Mouse (Mus musculus): ENCODE measurements around the gene Il16. TPM values are rescaled to one million over a fixed set of nuclear protein-coding genes. Genes with fewer than 3 reads are reported as not detected.

Il16 gene
- total RNA-seq, 2 experiments from 2014 or later: 11.0 to 12.1 TPM

GRCm38 (mm10) chr7:83703046-83703775, 42.3 kb downstream of the Il16 start:
- no peak for ATAC-seq (replicated peaks; ENCODE audit: low FRiP score, low TSS enrichment, poor library complexity, severe bottlenecking)

GRCm38 (mm10) chr7:83699066-83699745, 46.3 kb downstream of the Il16 start:
- no peak for ATAC-seq (replicated peaks; ENCODE audit: low FRiP score, low TSS enrichment, poor library complexity, severe bottlenecking)

DNA sequence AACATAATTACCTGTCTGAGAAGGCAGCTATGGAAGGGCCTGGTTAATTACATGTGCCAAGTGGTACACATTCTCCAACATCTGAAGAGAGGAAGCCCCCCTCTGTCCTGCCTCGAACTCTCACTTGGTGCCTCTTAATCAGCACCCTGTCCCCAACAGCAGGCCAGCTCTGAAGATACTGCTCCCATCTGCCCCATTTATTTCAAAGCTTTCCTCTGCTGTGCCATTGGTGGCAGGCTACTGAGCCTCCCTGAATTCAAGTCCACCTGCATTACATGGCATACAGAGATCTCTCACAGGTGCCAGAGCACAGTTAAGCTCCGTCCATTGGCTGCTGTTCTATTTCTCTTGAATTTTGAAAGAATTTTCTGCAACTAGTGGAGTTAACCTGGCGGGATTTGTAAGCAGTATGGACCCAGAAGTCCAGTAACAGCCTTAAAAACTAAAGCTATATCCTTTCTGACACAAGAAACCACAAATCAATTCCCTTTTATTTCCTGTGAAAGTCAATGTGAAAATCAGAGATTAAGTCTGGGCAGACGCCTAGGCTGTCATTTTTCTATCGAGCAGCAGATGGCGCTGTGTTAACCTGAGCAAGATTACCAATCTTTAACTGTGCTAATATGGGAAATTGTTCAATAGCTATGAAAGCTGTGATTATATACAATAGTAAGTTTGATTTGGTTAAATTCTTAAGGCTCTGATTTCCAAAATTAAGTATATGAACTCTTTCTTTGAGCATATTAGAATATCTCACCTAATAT, 49.9 kb downstream of the Il16 start:
- no peak for ATAC-seq (replicated peaks; ENCODE audit: low FRiP score, low TSS enrichment, poor library complexity, severe bottlenecking)

DNA sequence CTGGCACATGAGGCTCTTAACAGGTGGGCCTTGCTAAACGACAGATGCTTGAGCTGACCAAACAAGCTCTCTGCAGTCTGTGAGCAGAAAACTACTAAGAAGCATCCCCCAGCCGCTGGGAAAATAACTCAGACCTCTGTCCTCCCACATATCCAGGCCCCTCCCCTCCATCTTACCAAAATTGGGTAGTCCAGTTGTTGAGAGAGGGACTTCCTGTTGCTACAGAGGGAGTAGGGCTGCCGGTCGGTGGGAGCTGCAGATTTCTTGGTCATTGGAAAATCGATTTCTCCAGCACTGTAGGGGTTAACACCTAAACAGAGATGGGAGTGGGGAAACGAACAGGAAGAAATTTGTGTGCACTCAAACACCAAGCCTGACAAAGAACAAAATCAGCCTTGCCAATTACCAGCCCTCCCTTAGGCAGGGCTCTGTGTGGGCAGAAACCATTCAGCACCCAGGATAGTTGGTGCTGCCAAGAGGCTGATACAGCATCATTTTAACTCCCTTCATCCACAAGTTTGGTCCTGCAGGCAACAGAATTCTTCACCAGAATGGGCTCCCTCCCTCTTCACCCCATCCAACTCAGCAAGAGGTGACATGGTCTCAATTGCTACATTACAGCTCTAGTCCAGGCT, 62.8 kb downstream of the Il16 start:
- ATAC-seq (replicated peaks; ENCODE audit: low FRiP score, low TSS enrichment, poor library complexity, severe bottlenecking): no peak

DNA sequence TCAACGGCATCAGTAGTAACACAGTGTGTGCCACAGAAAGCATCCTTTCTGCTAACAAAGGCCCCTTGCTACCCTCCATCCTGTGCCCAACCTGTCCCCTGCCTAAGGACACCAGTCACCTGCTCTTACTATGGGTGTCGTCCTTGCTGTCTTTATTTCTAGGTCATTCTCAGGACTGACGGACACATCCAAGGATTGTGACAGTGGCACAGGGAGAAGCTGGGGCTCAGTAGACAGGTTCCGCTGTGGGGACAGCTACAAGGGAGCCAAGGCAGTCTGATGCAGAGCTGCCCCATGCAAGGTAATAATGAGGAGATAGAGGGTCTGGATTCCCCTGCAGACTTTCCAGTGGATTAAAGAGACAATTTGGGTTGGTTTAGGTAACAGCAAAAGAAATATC, 67.0 kb downstream of the Il16 start:
- ATAC-seq (replicated peaks; ENCODE audit: low FRiP score, low TSS enrichment, poor library complexity, severe bottlenecking): no peak

DNA sequence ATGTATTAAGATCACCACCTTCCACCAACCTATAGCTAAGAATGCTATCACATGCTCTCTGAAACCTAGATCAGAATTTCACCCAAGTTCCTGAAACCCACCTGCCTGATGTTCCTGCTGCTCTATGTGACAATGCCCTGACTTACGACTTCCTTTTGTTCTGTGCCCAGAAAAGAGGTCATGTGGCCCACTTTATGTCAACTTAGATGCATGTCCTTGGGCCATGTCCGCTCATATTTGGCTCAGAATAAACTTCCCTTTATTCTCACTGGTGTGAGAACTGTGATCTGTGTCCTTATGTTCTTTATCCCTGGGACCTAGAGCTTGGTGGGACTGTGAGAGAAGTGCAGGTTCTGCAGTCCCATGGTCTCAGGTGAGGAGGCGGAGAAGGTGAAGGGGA, 68.2 kb downstream of the Il16 start:
- ATAC-seq (replicated peaks; ENCODE audit: low FRiP score, low TSS enrichment, poor library complexity, severe bottlenecking): no peak

GRCm38 (mm10) chr7:83675545-83676254, 69.8 kb downstream of the Il16 start:
- ATAC-seq (replicated peaks; ENCODE audit: low FRiP score, low TSS enrichment, poor library complexity, severe bottlenecking): 0 out of 2 replicates have a peak, but pooled peaks have one; percentile 41

- ATAC-seq (replicated peaks; ENCODE audit: low FRiP score, low TSS enrichment, poor library complexity, severe bottlenecking): no peak
Measured at GRCm38 (mm10) chr7:83671573-83671972, 74.0 kb downstream of the Il16 start.

DNA sequence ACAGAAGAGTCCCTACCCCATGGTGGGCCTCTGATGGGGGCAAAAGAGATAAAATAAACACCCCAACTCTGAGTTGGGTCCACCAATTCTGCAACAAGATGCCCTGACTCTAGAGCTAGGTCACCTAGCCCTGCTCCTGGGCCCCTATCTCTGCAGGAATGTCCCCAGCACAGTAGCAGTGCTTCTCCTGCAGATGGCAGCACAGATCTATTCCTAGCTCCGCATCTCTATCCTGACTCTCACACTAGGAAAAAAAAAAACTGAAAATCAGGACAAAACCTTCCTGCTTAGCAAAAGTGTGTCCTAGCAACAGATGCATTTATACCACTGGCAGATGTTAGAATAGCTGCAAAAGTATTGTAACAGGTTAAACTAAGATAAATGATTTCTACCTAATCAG, 76.8 kb downstream of the Il16 start:
- peak; percentile 70 for ATAC-seq (replicated peaks; ENCODE audit: low FRiP score, low TSS enrichment, poor library complexity, severe bottlenecking)

GRCm38 (mm10) chr7:83667936-83668645, 77.4 kb downstream of the Il16 start:
- no peak for ATAC-seq (replicated peaks; ENCODE audit: low FRiP score, low TSS enrichment, poor library complexity, severe bottlenecking)

DNA sequence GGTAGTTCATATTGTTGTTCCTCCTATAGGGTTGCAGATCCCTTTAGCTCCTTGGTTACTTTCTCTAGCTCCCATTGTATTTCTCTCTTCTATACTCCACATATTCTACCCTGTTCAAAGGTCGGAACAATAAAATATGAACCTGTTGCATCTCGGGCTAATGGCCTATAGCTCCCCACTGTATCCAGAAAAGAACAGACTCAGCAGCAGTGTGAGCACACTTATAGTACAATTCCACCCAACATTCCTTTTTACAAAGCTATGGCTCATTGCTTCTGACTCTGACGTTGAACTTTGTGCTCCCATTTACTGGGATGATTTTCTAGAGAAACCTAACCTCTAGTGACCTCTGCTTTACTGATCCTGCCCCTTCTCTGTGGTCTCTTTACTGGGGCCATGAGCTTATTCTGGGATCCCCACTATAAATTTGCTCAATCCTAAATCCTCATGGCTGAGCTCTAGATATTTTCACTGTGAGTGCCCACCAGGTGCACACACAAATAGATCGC, 79.4 kb downstream of the Il16 start:
- ATAC-seq (replicated peaks; ENCODE audit: low FRiP score, low TSS enrichment, poor library complexity, severe bottlenecking): no peak

- no peak for ATAC-seq (replicated peaks; ENCODE audit: low FRiP score, low TSS enrichment, poor library complexity, severe bottlenecking)
Measured at GRCm38 (mm10) chr7:83662711-83663375, 82.7 kb downstream of the Il16 start.

- no peak for ATAC-seq (replicated peaks; ENCODE audit: low FRiP score, low TSS enrichment, poor library complexity, severe bottlenecking)
Measured at GRCm38 (mm10) chr7:83661763-83662162, 83.8 kb downstream of the Il16 start.

DNA sequence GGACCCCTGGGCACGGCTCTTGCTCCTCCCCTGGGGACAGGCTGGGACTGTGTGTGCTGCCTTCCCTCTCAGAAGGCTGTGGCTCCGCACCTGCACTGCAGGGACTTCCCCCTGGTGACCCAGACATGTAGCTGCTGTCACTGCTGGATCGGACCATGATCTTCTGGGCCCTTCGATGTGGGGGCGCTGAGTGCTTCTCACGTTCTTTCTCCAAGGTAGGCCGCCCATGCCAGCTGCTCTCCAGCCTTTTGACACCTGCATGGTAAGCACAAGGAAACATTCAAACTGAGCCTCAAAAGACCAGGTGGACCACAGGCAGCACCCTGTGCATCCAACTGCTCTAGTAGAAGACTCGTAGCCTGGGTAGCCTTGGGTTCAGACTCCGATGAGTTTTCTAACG, 84.5 kb downstream of the Il16 start:
- ATAC-seq (replicated peaks; ENCODE audit: low FRiP score, low TSS enrichment, poor library complexity, severe bottlenecking): no peak

- 0 out of 2 replicates have a peak, but pooled peaks have one; percentile 34 for ATAC-seq (replicated peaks; ENCODE audit: low FRiP score, low TSS enrichment, poor library complexity, severe bottlenecking)
Measured at GRCm38 (mm10) chr7:83660273-83660691, 85.2 kb downstream of the Il16 start.

DNA sequence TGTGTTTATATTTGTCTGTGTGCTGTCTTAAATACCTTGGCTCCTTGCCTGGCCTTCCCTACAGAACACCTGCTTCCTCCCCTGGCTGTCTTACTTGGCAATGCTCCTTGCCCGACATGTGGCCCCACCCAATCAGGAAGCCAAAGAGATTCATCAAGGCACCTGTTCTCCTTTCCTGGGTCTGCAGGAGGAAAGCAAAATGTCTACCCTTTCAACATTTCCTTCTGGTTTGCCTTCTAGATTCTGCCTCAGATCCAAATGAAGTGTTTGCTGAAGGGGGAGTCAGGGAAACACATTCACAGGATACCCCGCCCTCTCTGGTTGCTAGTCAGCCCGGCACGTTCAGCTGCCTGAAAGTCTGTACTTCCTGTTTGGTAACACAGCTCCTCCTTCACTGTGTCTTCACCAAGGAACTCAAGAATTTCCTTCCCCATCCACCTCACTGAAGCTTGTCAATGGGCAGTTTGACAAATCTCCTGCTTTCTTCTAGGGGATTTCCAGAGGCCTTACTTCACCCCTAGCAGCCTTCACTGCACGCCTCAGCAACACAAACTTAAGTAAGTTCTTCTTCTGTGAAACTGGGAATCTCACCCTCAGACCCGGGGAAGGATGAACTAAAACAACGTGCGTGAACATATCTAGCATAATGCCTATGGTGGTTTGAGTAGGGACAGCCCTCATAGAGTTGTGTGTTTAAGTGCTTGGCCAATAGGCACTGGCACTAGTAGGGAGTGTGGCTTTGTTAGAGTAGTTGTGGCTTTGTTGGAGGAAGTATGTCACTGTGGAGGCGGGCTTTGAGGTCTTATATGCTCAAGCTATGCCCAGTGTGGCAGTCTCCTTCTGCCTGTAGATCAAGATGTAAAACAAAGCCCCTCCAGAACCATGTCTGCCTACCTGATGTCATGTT, 86.1 kb downstream of the Il16 start:
- ATAC-seq (replicated peaks; ENCODE audit: low FRiP score, low TSS enrichment, poor library complexity, severe bottlenecking): no peak

- no peak for ATAC-seq (replicated peaks; ENCODE audit: low FRiP score, low TSS enrichment, poor library complexity, severe bottlenecking)
Measured at GRCm38 (mm10) chr7:83658716-83659115, 86.8 kb downstream of the Il16 start.

Measured in megakaryocyte-erythroid progenitor cell, adult 5-6 weeks (primary cell).